ENCODE assay signal across 10 mouse cellular contexts in genomic region chr19:9979156-9979555, GRCm38 (mm10). TPM values are rescaled to one million over a fixed set of nuclear protein-coding genes. Genes with fewer than 3 reads are reported as not detected.
DNase-seq lines count a peak whose midpoint lies in the region; ATAC-seq and TF ChIP-seq lines count a peak whose summit lies in the region.
"Had no signal": no experiment of that assay in that cellular context is flagged by ENCODE, and none has a peak within 500 bp of the region (broad histone marks: within the 10 kb centered on the region; RNA-seq: fewer than 3 reads in every experiment).

No protein-coding gene starts in this region.

- no peaks in the 10 kb centered on the region for H3K9me3 ChIP-seq in heart, embryonic 11.5 days (replicated peaks; ENCODE audit: control insufficient read depth, low read length)

- H3K27ac ChIP-seq in heart, embryonic 11.5 days (ENCODE audit: low read depth, low read length), result peak overlapping the region; percentile 80
- peak overlapping the region; percentile 93 for H3K27ac ChIP-seq in liver, adult 2 months (replicated peaks; ENCODE audit: insufficient read depth, low read depth, low read length)
- peak overlapping the region; percentile 99 for H3K27ac ChIP-seq in bone marrow macrophage, adult 2 months (ENCODE audit: insufficient read depth, low read depth, low read length)
- H3K27ac ChIP-seq in macrophage, result peak overlapping the region; percentile 99

- no peaks in the 10 kb centered on the region for H3K27me3 ChIP-seq in heart, embryonic 11.5 days (ENCODE audit: control insufficient read depth, insufficient read depth, low read length)
- H3K27me3 ChIP-seq in liver, adult 2 months (ENCODE audit: control insufficient read depth, insufficient read depth, low read length), result no peaks in the 10 kb centered on the region

- ATAC-seq in heart, embryonic 11.5 days (replicated peaks; ENCODE audit: insufficient number of reproducible peaks, low FRiP score, low TSS enrichment), result no peak
- no peak for ATAC-seq in cerebellum, adult (ENCODE audit: insufficient number of reproducible peaks, low FRiP score, low TSS enrichment)

- H3K4me3 ChIP-seq in heart, embryonic 11.5 days (ENCODE audit: low read depth, low read length), result no peak overlapping the region
- no peak overlapping the region for H3K4me3 ChIP-seq in liver, adult 2 months (ENCODE audit: insufficient read depth, low read depth, low read length)
- H3K4me3 ChIP-seq in bone marrow macrophage, adult 2 months (ENCODE audit: insufficient read depth, low read length), result no peak overlapping the region; the same call in 1 of the 2 replicates
- no peak overlapping the region for H3K4me3 ChIP-seq in macrophage (ENCODE audit: inconsistent target)

- H3K79me2 ChIP-seq in liver, adult 2 months (ENCODE audit: control insufficient read depth, insufficient read depth, low read length), result peaks cover 7% of the 10 kb centered on the region; the same call in 1 of the 2 replicates
- H3K79me2 ChIP-seq in macrophage (ENCODE audit: inconsistent target), result peaks cover 67% of the 10 kb centered on the region

- 0 out of 2 replicates have a peak overlapping the region, but pooled peaks have one; percentile 11 for H3K4me2 ChIP-seq in heart, embryonic 11.5 days

- TF ChIP-seq POLR2A in liver, adult 2 months (IDR thresholded peaks at IDR 0.05; ENCODE audit: extremely low read depth, insufficient read depth, low read length), result no peak
- no peak for TF ChIP-seq POLR2A in bone marrow macrophage, adult 2 months (IDR thresholded peaks at IDR 0.05; ENCODE audit: borderline replicate concordance, low read depth, low read length)

- intact Hi-C loops in heart, postnatal 25 days (cut with DNase I), result no loop called here

- TF ChIP-seq CTCF in liver, adult 2 months (IDR thresholded peaks at IDR 0.05; ENCODE audit: low read depth, low read length), result no peak
- no peak for TF ChIP-seq CTCF in bone marrow macrophage, adult 2 months (IDR thresholded peaks at IDR 0.05; ENCODE audit: low read depth, low read length)

- DNase-seq in heart, postnatal 25 days (ENCODE audit: low spot score), result no peak
- DNase-seq in liver, adult 2 months (ENCODE audit: extremely low read depth, low read depth, low spot score), result no peak
- DNase-seq in liver, result no peak
- no peak for DNase-seq in urinary bladder, postnatal 10 days (ENCODE audit: low spot score)
- DNase-seq: right cerebral cortex, postnatal 25 days; thymus, adult 18-20 months had no signal

- peaks cover 28% of the 10 kb centered on the region for H3K4me1 ChIP-seq in heart, embryonic 11.5 days (ENCODE audit: control insufficient read depth, insufficient read depth, low read length)
- peaks cover 36% of the 10 kb centered on the region for H3K4me1 ChIP-seq in liver, adult 2 months (ENCODE audit: control insufficient read depth, insufficient read depth, low read length)
- H3K4me1 ChIP-seq in bone marrow macrophage, adult 2 months (ENCODE audit: control insufficient read depth, insufficient read depth, low read length), result peaks cover 50% of the 10 kb centered on the region

- peaks cover 2% of the 10 kb centered on the region; the same call in 1 of the 2 replicates for H3K36me3 ChIP-seq in heart, embryonic 11.5 days (ENCODE audit: control insufficient read depth, insufficient read depth, low read length)
- H3K36me3 ChIP-seq in liver, adult 2 months (ENCODE audit: control insufficient read depth, insufficient read depth, low read length), result peaks cover 6% of the 10 kb centered on the region
- H3K36me3 ChIP-seq in macrophage (ENCODE audit: inconsistent target), result 0 out of 2 replicates have a peak, but pooled peaks cover under 1% of the 10 kb centered on the region

- 77% methylated on average over 2 of the region's 2 CpGs for WGBS in heart, embryonic 11.5 days (ENCODE audit: insufficient replicate concordance)
- 87% methylated on average over 2 of the region's 2 CpGs for WGBS in liver, adult 2 months
- 75% methylated on average over 2 of the region's 2 CpGs for WGBS in macrophage (ENCODE audit: missing documents)

- 0 out of 2 replicates have a peak overlapping the region, but pooled peaks have one; percentile 28 for H3K9ac ChIP-seq in heart, embryonic 11.5 days (ENCODE audit: low read depth, low read length)
- H3K9ac ChIP-seq in liver, adult 2 months (ENCODE audit: low read depth, low read length), result no peak overlapping the region

RNA-seq across cellular contexts. Expression of gene Fth1, which starts 1.2 kb away (rescaled TPM):
- polyA plus RNA-seq in heart, embryonic 11.5 days (2014; fragmentation: Nextera tagmentation; extraction: Ambion mirVana), result 1,994 and 2,294 TPM in 2 replicates
- total RNA-seq in heart, postnatal 25 days (2021), result 1,000 to 10,000 TPM; 2,502 to 2,556 TPM
- 1,154 and 1,241 TPM in 2 replicates for total RNA-seq in liver, adult 2 months (2014; rRNA removed)
- 7,340 and 8,771 TPM in 2 replicates for polyA plus RNA-seq in liver, adult 2 months (2012; rRNA removed)
- polyA plus RNA-seq in bone marrow macrophage, adult 2 months (2012; ENCODE audit: insufficient read depth, insufficient read length, missing spikeins), result 20,335 and 20,363 TPM in 2 replicates
- 1,000 to 10,000 TPM in 25 of 26 experiments, 100 to 1,000 TPM in 1; 839 to 4,643 (median 2,612) TPM for total RNA-seq in macrophage (2018; cell fraction: chromatin; rRNA removed)
- over 10,000 TPM; 27,371 to 77,320 (median 43,339) TPM for total RNA-seq in macrophage (2018; cell fraction: cytosol; rRNA removed)
- total RNA-seq in macrophage (2018; cell fraction: nucleus; rRNA removed), result over 10,000 TPM in 4 of 26 experiments, 1,000 to 10,000 TPM in 22; 2,155 to 11,196 (median 6,502) TPM
- 25,011 to 42,260 TPM (median 38,400 TPM) in 3 replicates for polyA plus RNA-seq in macrophage (2018)

RNA-seq across cellular contexts. Expression of gene Best1, which starts 22.3 kb away (rescaled TPM):
- polyA plus RNA-seq in heart, embryonic 11.5 days (2014; fragmentation: Nextera tagmentation; extraction: Ambion mirVana), result 0.10 and 0.41 TPM in 2 replicates
- under 1 TPM in 1 of 2 experiments, not detected in 1; 0.10 TPM for total RNA-seq in heart, postnatal 25 days (2021)
- not detected in 2 replicates for total RNA-seq in liver, adult 2 months (2014; rRNA removed)
- 0.05 TPM in 1 of 2 replicates, not detected in the other for polyA plus RNA-seq in liver, adult 2 months (2012; rRNA removed)
- polyA plus RNA-seq in bone marrow macrophage, adult 2 months (2012; ENCODE audit: insufficient read depth, insufficient read length, missing spikeins), result 0.44 and 2.3 TPM in 2 replicates
- total RNA-seq in macrophage (2018; cell fraction: chromatin; rRNA removed), result 1 to 10 TPM in 8 of 26 experiments, under 1 TPM in 17, not detected in 1; 0.25 to 4.7 (median 0.74) TPM
- total RNA-seq in macrophage (2018; cell fraction: cytosol; rRNA removed), result 1 to 10 TPM in 9 of 26 experiments, under 1 TPM in 17; 0.35 to 1.7 (median 0.84) TPM
- 1 to 10 TPM in 13 of 26 experiments, under 1 TPM in 12, not detected in 1; 0.34 to 3.0 (median 1.1) TPM for total RNA-seq in macrophage (2018; cell fraction: nucleus; rRNA removed)
- 0.11 to 1.8 TPM (median 0.22 TPM) in 3 replicates for polyA plus RNA-seq in macrophage (2018)

RNA-seq across cellular contexts. Expression of gene Rab3il1, which starts 22.3 kb away (rescaled TPM):
- 50.8 and 54.0 TPM in 2 replicates for polyA plus RNA-seq in heart, embryonic 11.5 days (2014; fragmentation: Nextera tagmentation; extraction: Ambion mirVana)
- 1 to 10 TPM; 8.9 to 9.3 TPM for total RNA-seq in heart, postnatal 25 days (2021)
- 3.1 and 4.0 TPM in 2 replicates for total RNA-seq in liver, adult 2 months (2014; rRNA removed)
- polyA plus RNA-seq in liver, adult 2 months (2012; rRNA removed), result 3.1 and 3.8 TPM in 2 replicates
- 156 and 178 TPM in 2 replicates for polyA plus RNA-seq in bone marrow macrophage, adult 2 months (2012; ENCODE audit: insufficient read depth, insufficient read length, missing spikeins)
- 100 to 1,000 TPM in 11 of 26 experiments, 10 to 100 TPM in 14, 1 to 10 TPM in 1; 8.2 to 225 (median 73.2) TPM for total RNA-seq in macrophage (2018; cell fraction: chromatin; rRNA removed)
- total RNA-seq in macrophage (2018; cell fraction: cytosol; rRNA removed), result 100 to 1,000 TPM in 17 of 26 experiments, 10 to 100 TPM in 9; 35.4 to 153 (median 124) TPM
- 100 to 1,000 TPM in 10 of 26 experiments, 10 to 100 TPM in 16; 23.9 to 194 (median 77.8) TPM for total RNA-seq in macrophage (2018; cell fraction: nucleus; rRNA removed)
- 97.7 to 161 TPM (median 125 TPM) in 3 replicates for polyA plus RNA-seq in macrophage (2018)

Comparison
In these comparisons a context has a peak if more than half of its experiments do, and no peak if none do; other contexts are left out.
1. RNA of gene Rab3il1, which starts 22.3 kb away (polyA plus RNA-seq): 156 to 178 TPM in bone marrow macrophage, adult 2 months, 97.7 to 161 TPM in macrophage and 50.8 to 54.0 TPM in heart, embryonic 11.5 days; 3.1 to 3.8 TPM in liver, adult 2 months; every median in the first group is over 10 times any median in the second.
2. Peak in every context shown above with its lines, with median percentiles within 50 percentile points of each other: H3K27ac ChIP-seq.